Mouse (Mus musculus) lung, adult 2 months (tissue): ENCODE data around the gene Decr2.

Experiments
- CTCF ChIP-seq: fragments of 200-500 bp; IDR thresholded peaks from 2 replicates; pipeline ENCODE4 v1.5.1; 2011; ENCODE audit warnings: mild to moderate bottlenecking, low read length, control low read depth; ENCODE audit not compliant: insufficient read depth
- POLR2A ChIP-seq: fragments of 200-500 bp; IDR thresholded peaks from 2 replicates; pipeline ENCODE4 v1.6.1; 2011; ENCODE audit warnings: low read depth, mild to moderate bottlenecking, control low read depth, low read length, borderline replicate concordance; ENCODE audit errors: extremely low read depth

DNA sequence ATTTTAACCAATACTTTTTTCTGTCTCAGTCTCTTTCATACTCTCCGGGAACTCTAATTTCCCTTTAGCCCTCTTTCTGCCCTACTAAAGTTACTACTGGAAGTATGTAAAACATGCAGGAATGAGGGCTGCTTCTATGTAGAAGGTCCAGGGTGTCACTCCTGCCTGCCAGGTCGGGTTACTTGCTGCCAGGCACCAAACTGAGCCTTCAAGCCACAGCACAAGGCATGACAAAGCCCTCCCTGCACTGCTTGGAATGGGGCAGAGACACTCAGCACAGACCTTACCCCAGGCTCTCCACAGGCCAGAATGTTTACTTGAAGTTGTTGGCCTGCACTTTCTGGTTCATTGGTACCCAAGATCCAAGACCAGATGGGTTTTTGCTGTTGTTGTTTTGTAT, 10.0 kb upstream of the Decr2 start:
- no peak for TF ChIP-seq CTCF
- no peak for TF ChIP-seq POLR2A
